Mouse (Mus musculus): ENCODE measurements around the gene Sars.

The Sars gene

GRCm38 (mm10) chr3:108444698-108445365 lies at the start of gene Sars:
Sars (minus strand) TSS chr3:108445209.
- DNase-seq (ENCODE audit: low read depth) = peak; percentile 91

DNA sequence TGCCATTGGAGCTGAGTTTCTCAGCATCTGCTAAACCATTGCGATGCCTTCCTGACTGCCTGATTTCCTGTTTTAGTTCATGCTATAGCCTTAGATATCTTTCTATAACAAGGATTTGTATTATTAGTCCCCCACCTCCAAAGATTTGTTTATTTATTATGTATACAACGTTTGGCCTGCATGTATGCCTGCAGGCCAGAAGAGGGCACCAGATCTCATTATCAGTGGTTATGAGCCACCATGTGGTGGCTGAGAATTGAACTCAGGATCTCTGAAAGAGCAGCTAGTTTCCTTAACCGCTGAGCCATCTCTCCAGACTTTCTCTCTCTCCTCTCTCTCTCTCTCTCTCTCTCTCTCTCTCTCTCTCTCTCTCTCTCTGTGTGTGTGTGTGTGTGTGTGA lies 45.0 kb upstream of the Sars start:
- DNase-seq (ENCODE audit: low read depth) = peak; percentile 39

- no peak for DNase-seq (ENCODE audit: low read depth)
Measured at GRCm38 (mm10) chr3:108484749-108485148, 39.7 kb upstream of the Sars start.

DNA sequence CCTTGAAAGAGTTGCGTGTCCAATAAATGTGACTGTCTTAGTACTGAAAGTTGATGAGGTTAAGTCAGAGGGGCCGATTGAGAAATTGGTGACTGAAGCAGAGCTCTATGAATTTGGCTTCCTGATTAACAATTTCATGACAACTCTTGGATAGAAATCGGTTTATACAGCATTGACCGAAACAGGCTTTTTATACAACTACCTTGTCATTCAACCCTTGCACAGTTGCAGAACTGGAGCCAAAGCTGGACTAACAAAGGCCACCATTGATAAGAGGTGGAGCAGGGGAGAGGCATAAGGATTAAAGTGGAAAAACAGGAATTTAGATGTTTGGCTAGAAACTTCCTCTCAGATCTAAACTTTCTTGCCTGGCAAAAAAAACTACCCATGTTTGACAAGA lies 33.8 kb upstream of the Sars start:
- DNase-seq (ENCODE audit: low read depth) = no peak

GRCm38 (mm10) chr3:108476761-108477619 lies 32.0 kb upstream of the Sars start:
- DNase-seq (ENCODE audit: low read depth) = no peak

- DNase-seq (ENCODE audit: low read depth) = no peak
Measured at GRCm38 (mm10) chr3:108475496-108475895, 30.5 kb upstream of the Sars start.

- DNase-seq (ENCODE audit: low read depth) = no peak
Measured at GRCm38 (mm10) chr3:108474969-108475368, 30.0 kb upstream of the Sars start.

DNA sequence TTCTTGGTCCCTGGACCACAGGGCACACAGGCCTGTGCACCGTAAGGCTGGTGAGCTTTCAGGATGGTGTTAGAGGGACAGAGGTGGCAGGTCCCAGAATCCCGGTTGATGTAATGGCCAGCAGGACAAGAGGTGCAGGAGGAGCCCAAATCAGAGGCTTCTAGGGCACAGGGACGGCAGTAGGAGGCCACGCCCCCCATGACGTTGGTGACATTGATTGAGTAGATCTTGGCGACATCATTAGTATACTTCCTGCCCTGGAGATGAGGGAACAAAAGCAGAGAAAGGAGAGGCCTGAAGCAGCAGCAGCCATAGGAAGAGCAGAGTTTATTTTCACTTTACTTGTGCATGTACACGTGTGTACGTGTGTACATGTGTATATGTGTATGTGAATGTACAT lies 22.8 kb upstream of the Sars start:
- DNase-seq (ENCODE audit: low read depth) = no peak

DNA sequence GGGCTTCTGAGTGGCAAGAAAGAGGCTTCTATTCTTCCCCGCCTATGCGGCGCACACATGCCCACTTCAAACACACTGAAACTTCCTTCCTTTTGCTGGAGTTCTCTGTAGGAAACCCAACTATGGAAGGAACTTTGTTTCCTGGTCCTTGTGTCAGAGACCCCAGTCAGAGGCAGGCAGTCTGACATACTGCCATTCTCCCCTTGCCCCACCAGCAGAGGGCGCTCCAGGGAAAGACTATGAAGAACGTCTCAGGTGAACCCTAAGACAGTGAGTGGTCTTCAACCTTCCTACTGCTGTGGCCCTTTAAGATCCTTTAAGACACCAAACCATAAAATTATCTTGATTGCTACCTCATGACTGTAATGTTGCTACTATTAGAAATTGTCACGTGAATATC lies 21.4 kb upstream of the Sars start:
- DNase-seq (ENCODE audit: low read depth) = peak; percentile 74

DNA sequence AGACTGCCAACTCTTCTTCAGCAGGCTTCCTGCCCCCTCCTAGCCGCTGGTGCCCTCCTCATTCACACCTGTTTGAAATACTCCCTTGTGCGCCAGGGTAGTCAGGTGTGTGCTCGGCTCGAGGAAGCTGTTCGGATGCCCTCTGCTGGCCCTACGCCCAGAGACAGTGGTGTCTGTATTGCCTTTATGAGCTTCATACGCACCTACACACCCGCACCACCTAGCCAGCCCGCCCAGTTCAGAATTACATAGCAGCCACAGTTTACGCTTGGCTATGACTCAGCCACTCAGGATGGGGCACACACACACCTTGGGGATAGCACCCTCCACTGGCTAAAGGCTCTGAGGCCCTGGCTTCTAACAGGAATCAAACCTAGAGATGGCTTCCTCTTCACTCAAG lies 13.9 kb upstream of the Sars start:
- DNase-seq (ENCODE audit: low read depth) = peak; percentile 85

- DNase-seq (ENCODE audit: low read depth) = peak; percentile 72
Measured at GRCm38 (mm10) chr3:108458380-108458779, 13.4 kb upstream of the Sars start.

GRCm38 (mm10) chr3:108454172-108454571 lies 9.2 kb upstream of the Sars start:
- no peak for DNase-seq (ENCODE audit: low read depth)

DNA sequence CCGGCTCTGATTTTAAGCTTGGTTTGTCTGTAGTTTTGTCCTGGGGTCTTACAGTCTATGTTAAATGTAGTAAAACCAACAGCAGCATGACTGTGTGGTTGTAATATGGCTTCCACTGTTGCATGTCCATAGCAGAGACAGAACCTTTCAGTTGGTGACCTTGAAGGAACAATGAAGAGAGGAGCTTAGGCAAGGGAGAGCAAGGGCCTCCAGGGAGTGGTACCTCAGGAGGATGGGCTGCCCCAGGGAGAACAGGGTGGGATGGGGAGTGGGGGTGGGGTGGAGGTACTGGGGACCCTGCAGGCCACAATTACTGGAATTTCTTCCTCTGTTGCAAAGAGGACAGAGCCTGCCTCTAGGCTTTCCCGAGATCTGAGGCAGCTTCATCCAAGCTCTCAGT lies 7.0 kb upstream of the Sars start:
- DNase-seq (ENCODE audit: low read depth) = no peak

DNA sequence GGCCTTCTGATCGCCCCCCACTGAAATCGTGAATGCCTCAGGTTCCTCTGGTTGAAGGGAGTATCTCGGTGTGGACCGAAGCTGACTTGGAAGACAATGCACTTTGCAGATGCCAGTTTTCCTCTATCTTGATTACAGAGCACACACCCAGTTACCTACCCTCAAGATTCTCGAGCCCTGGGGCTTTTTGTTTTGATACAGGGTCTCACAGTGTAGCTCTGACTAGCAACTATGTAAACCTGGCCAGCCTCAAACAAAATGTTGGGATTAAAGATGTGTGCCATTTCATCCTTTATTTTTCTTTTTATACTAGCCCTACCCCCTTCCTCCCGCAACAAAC lies 327 bp upstream of the Sars start:
- no peak for DNase-seq (ENCODE audit: low read depth)

DNA sequence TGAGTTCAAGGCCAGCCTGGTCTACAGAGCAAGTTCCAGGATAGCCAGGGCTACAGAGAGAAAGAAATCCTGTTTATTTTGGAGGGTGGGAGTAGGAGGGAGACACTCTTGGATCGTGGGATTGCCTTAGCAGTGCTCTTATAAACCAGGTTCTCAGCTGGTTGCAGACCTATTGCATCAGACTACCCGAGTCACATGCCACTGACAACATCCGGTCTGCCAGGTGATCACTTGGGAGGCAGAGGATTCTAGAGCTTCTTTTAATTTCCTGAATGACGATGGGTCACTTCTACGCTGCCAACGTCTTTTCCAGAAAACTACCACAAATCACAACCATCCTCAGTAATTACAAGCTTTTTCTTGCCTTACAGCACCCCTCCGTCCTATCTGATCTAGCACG lies 980 bp downstream of the Sars start:
- DNase-seq (ENCODE audit: low read depth) = peak; percentile 74

DNA sequence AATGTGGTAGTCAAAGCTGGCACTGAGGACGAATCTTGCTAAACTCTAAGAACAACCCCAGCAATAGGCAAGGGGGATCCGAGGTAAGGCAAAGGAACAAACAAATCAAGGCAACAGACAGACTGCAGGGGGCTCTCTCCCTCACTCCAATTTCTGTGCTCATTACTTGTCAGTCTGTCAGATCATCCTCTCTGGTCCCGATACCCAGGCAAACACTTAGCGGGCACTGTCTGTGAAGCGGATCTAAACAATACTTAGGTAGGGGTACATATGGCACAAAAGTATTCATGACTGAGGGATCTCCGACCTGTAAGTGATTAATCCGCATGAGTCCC lies 8.7 kb downstream of the Sars start:
- no peak for DNase-seq (ENCODE audit: low read depth)

DNA sequence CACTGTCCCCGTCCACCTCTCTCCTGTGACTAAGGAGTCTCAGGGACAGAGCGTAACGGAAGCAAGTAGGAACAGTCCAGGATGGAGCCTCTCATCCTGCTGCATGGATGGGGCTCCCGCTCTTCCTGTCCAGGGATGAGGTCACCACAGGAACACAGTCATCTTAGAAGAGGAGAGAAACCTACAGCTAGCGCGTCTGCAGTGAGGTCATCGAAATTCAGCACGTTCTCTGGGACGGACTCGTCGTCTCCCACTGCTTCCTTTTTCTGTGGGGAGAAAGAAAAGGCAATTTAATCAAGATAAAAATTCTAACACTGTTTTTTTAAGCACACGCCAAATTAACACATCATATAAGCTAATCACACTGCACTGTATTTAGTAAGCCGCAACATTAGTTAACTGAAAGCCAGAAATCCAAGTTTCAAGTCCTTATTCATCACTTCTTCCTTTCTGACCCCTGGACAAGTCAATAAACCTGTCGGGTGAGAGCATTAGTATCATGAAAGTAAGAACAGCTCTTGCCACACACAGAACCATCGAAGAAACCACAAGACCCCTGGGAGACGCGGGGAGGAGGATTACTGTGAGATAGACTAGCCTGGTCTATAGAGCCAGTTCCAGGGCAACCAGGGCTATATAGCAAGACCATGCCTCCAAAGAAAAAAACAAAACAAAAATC lies 9.2 kb downstream of the Sars start:
- no peak for DNase-seq (ENCODE audit: low read depth)

- no peak for DNase-seq (ENCODE audit: low read depth)
Measured at GRCm38 (mm10) chr3:108433881-108434495, 11.0 kb downstream of the Sars start.

GRCm38 (mm10) chr3:108433188-108433880 lies 11.7 kb downstream of the Sars start:
- DNase-seq (ENCODE audit: low read depth) = no peak

GRCm38 (mm10) chr3:108432542-108433187 lies 12.3 kb downstream of the Sars start:
- DNase-seq (ENCODE audit: low read depth) = no peak

DNA sequence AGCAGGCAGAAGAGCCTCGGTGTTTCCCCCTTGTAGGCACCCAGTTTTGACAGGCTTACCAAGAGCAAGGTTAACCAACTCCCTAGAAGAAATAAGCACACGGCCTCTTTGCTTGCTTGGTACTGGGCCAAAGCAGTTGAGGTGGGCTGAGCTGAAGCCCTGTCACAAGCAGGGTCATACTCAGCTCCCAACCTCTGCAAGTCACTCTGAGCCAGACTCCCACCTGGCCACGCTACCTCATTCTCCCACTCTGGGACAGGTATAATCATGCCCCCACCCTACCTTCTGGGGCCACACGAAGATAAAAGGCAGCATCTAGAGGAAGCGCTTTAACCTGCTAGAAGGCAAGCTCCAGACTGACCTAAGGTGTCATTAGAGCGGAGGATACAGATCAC lies 19.4 kb downstream of the Sars start:
- DNase-seq (ENCODE audit: low read depth) = no peak

Data from naive thymus-derived CD4-positive, alpha-beta T cell, adult 2 months (primary cell).